Mouse (Mus musculus) bone marrow macrophage, adult 2 months (primary cell): ENCODE measurements around the gene Neurl2. TPM values are rescaled to one million over a fixed set of nuclear protein-coding genes. Genes with fewer than 3 reads are reported as not detected.
"Not testable (repeated sequence)": the region's sequence is repeated elsewhere in the genome, so short reads cannot be mapped to it uniquely, and the experiment has no call there.

Experiments
- H3K27ac ChIP-seq: 2 replicates; pipeline ENCODE4 v1.5.1; 2012; ENCODE audit warnings: low read depth, low read length; ENCODE audit not compliant: insufficient read depth
- H3K4me1 ChIP-seq: 2 replicates; pipeline ENCODE4 v1.6.1; 2012; ENCODE audit warnings: low read length; ENCODE audit not compliant: control insufficient read depth, insufficient read depth
- H3K4me3 ChIP-seq: 2 replicates; pipeline ENCODE4 v1.5.1; 2012; ENCODE audit warnings: mild to moderate bottlenecking, low read length, moderate library complexity; ENCODE audit not compliant: insufficient read depth
- CTCF ChIP-seq: IDR thresholded peaks from 2 replicates; pipeline ENCODE4 v1.5.1; 2012; ENCODE audit warnings: low read depth, mild to moderate bottlenecking, low read length, moderate library complexity
- POLR2A ChIP-seq: IDR thresholded peaks from 2 replicates; pipeline ENCODE4 v1.6.1; 2012; ENCODE audit warnings: mild to moderate bottlenecking, low read depth, low read length, borderline replicate concordance
- polyA plus RNA-seq: library from polyadenylated mRNA; stranded (reverse); fragments of >200 nt; gene quantifications from 2 replicates; pipeline ENCODE4 v1.2.4, GENCODE M21; 2012; ENCODE audit not compliant: missing spikeins, insufficient read depth, insufficient read length

Gene Neurl2
- polyA plus RNA-seq, 1 experiment, result 21.0 TPM

DNA sequence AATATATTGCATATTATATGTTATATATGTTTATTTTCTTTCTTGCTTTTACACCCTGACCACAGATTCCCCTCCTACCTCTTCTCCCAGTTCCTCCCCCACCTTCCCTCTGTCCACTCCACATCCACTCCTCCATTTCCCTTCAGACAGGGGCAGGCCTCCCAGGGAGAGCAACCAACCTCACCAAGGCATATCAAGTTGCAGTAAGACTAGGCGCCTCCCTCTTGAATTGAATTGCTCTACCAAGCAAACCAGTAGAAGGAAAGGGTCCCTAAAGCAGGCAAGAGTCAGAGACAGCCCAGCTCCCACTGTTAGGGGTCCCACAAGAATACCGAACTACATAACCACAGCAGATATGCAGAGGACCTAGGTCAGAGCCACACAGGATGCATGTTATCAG, 25.9 kb upstream of the Neurl2 start:
- H3K27ac ChIP-seq, result peak overlapping the region; percentile 18
- TF ChIP-seq CTCF, result no peak
- no peak for TF ChIP-seq POLR2A
- H3K4me1 ChIP-seq, result peaks cover 60% of the 10 kb centered on the region
- H3K4me3 ChIP-seq, result no peak overlapping the region

DNA sequence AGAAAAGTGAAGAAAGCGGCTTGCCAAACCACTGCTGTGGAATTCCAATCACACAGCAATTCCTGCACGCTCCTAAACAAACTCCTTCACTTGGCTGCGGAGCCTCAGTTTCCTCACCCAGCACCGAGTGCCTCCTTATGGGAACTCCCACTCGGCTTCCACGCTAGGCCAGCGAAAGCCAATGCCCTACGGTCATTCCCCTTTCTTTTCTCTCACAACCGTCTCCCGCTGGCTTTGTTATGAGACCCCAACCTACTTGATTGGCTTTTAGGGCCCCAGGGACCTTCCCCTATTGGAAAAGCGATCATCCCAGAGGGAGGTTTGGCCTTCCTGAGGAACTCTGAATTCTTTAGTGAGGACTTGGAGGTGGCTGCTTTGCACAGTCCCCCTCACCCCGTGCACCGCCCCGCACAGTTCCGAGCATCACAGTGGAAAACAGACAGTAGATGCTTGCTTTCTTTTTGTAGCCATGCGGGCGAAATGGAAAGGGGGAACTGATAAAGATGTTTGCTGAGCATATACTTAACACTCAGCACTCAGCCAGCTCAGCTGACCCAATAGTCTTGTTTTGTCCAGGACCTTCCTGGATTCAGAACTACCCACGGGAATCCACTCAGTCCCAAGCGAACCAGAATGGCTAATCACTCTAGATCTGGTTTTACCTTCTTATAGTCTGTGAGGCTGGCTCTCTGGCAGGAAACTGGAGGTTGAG, 24.7 kb upstream of the Neurl2 start:
- Histone ChIP-seq H3K27ac (peak overlapping the region; percentile 97), H3K4me3 (peak overlapping the region; percentile 70), H3K4me1 (peaks cover 52% of the 10 kb centered on the region)
- TF ChIP-seq CTCF (no peak), POLR2A (no peak)

DNA sequence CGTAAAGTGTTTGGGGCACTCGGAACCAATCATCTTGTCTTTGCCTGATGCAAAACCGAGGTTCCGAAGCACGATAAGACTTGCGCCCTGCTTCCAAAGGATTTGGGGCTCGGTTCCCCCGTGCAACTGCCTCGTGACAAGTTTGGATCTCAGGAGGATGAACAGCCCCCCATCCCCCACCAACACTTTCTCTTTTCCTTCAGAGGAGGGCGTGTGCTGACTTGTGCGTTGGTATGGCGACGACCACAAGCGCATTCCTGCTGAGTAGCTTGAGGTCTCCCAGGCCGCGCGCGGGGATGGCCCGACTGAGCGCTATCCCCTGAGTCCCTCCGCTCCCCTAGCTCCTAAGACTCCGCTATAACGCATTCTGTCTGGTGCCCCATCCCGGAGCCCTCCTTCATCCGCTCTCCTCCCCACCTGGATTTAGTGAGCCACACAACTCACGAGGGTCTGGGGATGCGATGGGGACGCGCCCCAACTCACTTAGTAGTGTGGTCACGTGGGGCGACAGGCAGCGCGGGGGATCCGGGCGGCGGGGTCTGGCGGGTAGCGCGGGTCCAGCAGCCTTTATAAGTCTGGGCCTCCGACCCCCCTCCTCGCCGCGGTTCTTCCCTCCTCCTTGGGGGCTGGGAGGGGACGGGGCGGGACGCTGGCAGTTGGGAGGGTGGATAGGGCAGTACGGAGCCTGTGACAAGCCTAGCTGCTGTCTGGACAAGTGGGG, 24.0 kb upstream of the Neurl2 start, which contains the start of gene Pltp:
TSS of gene Pltp (minus strand) at position 611 of the 721 bp plus-strand sequence.
- peak within 1 kb of the TSS; percentile 97 for H3K27ac ChIP-seq
- H3K4me1 ChIP-seq, result peaks cover 48% of the 10 kb centered on the region

GRCm38 (mm10) chr2:164856309-164857100, 23.2 kb upstream of the Neurl2 start:
- TF ChIP-seq CTCF (0 out of 2 replicates have a peak, but pooled peaks have one; percentile 5), POLR2A (no peak)

More for the DNA sequence above, 24.0 kb upstream of the Neurl2 start, which contains the start of gene Pltp:
- no peak for TF ChIP-seq POLR2A
- TF ChIP-seq CTCF, result no peak
- peak within 1 kb of the TSS; percentile 70 for H3K4me3 ChIP-seq

DNA sequence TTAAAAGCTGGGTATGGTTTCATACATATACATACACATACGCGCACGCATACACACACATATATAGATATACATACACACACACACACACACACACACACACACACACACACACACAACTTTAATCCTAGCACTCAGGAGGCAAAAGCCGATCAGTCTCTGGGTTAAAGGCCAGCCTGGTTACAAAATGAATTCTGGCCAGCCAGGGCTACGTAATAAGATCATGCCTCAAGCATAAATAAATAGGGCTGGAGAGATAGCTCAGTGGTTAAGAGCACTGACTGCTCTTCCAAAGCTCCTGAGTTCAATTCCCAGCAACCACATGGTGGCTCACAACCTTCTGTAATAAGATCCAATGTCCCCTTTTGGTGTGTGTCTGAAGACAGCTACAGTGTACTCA, 22.3 kb upstream of the Neurl2 start:
- peaks cover 33% of the 10 kb centered on the region for H3K4me1 ChIP-seq
- peak overlapping the region; percentile 70 for H3K4me3 ChIP-seq
- not testable (repeated sequence) for H3K27ac ChIP-seq

More at GRCm38 (mm10) chr2:164856309-164857100, 23.2 kb upstream of the Neurl2 start:
- peak overlapping the region; percentile 97 for H3K27ac ChIP-seq
- H3K4me3 ChIP-seq, result peak overlapping the region; percentile 70
- H3K4me1 ChIP-seq, result peaks cover 43% of the 10 kb centered on the region

DNA sequence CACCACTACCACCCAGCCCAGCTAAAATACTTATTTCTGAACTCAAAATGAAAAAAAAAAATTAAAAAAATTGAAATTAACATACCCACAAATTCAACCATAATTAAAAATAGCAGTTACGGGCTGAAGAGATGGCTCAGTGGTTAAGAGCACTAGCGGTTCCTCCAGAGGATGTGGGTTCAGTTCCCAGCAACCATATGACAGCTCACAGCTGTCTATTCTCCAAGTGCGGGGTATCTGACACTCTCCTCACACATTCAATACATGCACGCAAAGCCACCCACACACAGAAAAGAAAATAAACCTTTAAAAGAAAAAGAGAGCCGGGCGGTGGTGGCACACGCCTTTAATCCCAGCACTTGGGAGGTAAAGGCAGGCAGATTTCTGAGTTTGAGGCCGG, 16.8 kb upstream of the Neurl2 start:
- no peak overlapping the region for H3K27ac ChIP-seq
- TF ChIP-seq CTCF, result no peak
- TF ChIP-seq POLR2A, result no peak

DNA sequence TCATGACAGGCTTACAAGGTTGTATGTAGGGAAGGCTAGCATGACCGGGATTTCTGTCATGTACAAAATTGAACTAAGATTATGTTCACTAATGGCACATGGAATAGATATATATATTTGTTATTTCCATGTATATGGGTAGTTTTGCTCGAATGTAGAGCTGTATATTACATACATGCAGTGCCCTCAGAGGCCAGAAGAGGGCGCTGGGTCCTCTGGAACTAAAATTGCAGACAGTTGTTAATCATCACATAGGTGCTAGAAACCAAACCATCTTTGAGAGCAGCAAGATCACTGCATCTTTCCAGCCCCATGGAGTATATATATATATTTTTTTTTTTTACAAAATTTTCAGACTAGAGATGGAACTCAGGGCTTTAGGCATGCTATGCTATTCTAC, 12.5 kb upstream of the Neurl2 start:
- no peak for TF ChIP-seq POLR2A
- no peak for TF ChIP-seq CTCF
- Histone ChIP-seq H3K27ac (no peak overlapping the region), H3K4me1 (no peaks in the 10 kb centered on the region), H3K4me3 (no peak overlapping the region)

More for the DNA sequence above, 16.8 kb upstream of the Neurl2 start:
- Histone ChIP-seq H3K4me3 (no peak overlapping the region), H3K4me1 (peaks cover 9% of the 10 kb centered on the region)

DNA sequence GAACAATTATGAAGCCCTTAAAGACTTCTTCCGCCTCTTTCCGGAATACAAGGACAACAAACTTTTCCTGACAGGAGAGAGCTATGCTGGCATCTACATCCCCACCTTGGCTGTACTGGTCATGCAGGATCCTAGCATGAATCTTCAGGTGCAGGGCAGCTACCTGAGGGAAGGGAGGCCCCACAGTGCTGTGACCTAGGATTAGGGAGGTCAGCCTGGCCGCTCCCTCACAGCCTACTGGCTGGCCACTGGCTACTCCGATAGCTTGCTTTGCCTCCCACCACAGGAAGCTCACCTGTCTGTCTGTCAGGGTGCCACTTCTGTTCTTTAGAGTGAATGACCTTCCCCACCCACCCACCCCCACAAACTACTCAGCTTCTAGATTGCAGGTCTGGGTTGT, 1.9 kb upstream of the Neurl2 start:
- TF ChIP-seq POLR2A, result no peak
- no peak for TF ChIP-seq CTCF
- H3K4me3 ChIP-seq, result peak overlapping the region; percentile 90
- peaks cover 9% of the 10 kb centered on the region for H3K4me1 ChIP-seq
- peak overlapping the region; percentile 98 for H3K27ac ChIP-seq

DNA sequence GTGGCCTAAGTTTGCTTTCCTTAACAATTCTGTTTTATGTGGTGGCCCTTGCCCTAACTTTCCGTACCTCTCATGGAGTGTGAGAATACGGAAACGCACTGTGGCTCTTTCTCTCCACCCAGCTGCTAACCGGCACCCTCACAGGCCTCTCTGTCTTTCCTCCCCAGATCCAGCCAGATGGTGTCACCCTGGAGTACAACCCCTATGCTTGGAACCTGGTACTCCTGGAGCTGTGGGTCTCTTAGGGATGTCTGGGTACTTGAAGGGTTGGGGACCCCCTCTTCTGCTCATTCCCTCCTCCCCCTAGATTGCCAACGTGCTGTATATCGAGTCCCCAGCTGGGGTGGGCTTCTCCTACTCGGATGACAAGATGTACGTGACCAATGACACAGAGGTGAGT, 1.3 kb upstream of the Neurl2 start:
- peak overlapping the region; percentile 98 for H3K27ac ChIP-seq
- peak overlapping the region; percentile 90 for H3K4me3 ChIP-seq
- TF ChIP-seq POLR2A (0 out of 2 replicates have a peak, but pooled peaks have one; percentile 23), CTCF (no peak)
- H3K4me1 ChIP-seq, result peaks cover 9% of the 10 kb centered on the region
